Mouse (Mus musculus): ENCODE data around the gene Pgf.
"Not testable (repeated sequence)": the region's sequence is repeated elsewhere in the genome, so short reads cannot be mapped to it uniquely, and the experiment has no call there.

Pgf gene

DNA sequence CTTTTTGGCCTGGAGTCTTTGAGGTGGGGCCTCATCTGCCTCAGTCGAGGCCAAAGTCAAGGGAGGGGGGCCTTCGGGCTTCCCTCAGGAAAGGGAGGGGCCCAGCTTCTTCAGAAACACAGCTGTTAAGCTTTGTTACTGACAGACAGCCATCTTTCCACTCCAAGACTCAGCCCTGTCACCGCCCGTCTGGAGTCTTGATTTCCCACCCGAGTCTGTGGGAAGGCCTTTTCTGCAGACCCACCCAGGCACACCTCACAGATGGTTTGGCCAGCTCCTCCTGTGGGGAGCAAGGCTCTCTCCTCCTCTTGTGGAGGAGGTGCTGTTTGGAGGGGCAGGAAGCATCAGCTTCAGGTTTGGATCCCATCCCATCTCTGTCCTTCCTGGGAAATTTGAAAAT, 18.0 kb downstream of the Pgf start:
- in situ Hi-C loops (cut with MboI, MseI), result no loop called here

DNA sequence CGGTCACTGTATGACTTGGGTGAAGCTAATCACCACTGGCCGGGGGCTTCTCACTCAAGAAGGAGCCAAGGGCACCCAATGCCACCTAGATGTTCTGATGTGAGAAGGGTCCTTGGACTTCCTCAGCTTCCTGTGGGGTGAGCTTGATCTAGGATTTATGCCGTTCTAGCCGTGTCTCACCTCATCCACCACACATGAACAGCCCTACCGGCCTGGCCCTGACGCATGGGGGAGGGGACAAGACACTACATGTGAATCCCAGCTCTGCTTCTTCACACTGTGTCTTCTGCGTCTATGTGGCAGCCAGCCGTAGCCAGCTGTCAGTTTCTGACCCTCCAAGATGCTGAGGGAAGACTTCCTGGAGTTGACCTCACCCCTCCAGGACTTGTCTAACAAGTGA, 18.8 kb downstream of the Pgf start:
- in situ Hi-C loops (cut with MboI, MseI), result no loop called here

DNA sequence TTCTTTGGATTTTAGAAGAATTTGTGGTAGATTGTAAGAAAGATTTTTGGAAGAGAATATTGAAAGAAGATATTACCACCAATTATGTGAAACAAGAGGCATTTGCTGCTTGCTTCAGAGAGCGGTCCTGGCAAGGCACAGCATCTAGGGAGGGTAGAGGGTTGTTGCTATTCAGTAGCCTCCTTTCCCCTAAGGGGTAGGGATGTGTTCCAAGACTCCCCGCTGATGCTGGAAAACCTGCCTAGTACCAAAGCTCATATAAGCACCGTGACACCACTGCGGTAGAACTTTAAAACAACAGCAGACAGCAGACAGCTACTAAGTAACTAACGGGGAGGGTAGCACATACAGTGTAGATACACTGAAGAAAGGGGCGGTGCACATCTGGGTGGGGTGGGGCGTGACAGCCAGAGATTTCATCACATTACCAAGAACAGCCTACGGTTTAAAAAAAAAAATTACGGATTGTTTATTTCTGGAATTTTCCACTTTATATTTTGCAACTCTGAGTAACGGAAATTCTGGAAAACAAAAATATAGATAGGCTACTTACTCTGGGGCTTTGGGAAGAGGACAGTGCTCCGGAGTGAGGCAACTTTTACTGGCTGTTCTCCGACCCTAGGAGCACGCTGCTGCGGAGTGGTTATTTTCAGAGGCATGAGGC, 19.7 kb downstream of the Pgf start:
- in situ Hi-C loops (cut with MboI, MseI), result no loop called here

DNA sequence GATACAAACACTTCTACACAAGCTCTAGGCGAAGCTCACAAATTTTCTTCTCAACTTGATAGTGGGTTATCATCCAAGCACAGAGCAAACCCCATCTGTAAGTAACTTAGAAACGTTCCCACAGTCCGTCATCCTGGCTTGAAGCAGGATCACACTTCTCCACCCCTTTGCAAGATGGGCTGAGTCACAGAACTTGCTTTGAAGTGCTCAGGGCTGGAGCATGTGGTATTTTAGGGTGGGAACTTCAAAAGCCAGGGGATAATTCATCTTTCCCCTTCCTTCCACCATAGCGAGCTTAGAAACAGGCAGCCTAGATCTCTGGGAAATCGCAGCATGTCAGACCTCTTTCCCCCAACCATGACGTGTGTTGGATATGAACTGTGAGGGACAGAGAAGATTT, 21.3 kb downstream of the Pgf start:
- in situ Hi-C loops (cut with MboI, MseI), result no loop called here

DNA sequence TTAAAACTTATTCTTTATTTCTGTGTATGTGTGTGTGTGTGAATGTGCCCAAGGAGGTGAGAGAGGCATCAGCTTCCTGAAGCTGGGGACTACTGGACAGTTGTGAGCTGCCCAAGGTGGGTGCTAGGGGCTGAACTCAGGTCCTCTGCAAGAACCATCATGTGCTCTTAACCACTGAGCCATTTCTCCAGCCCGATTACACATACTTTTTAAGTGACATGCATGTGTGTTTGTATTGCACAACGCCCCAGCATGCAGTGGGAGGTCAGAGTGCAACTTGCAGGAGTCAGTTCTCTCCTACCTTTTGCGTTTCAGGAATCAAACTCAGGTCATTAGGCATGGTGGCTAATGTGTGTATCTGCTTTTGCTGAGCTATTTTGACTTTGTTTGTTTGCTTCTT, 24.6 kb downstream of the Pgf start:
- in situ Hi-C loops (cut with MboI, MseI), result no loop called here

DNA sequence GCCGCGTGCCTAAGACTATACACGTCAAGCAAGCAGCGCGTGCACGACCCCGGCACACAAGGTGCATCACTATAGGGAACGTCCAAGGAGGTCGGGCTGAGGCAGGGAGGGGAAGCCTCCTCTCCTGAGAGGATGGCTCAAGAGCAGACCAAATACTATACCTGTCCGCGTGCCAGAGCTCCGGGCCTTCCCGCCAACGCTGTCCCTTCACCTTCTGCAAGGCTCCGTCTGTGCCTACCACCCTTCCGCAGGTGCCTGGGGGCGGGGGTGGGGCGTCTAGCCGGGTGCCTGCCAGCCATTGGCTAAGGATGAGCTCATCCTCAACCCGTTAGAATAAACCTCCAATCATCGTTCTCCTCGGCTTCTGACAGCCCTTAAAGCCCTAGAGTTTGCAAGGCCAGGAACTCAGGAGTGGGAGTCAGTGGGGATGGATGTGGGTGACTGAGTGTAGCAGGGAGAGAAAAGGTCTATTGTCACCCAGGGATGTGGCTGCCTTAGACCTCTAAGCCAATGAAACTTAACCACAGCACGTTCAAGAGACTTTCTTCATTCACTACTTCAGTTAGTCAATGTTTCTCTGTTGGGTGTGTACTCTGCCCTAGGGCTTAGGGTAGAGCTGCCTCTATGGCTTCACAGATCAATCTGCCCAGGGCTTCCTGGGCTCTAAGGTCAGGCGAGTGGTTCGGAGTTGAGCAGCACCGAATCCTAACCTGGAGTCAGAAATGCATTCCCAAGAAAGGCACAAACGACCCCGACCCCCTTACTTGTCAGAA, 26.4 kb downstream of the Pgf start, which contains the start of gene Rps6kl1:
Gene Rps6kl1, minus strand, starts transcription at position 263 of the 773 bp plus-strand sequence.
- in situ Hi-C loops (cut with MboI, MseI), result no loop called here

DNA sequence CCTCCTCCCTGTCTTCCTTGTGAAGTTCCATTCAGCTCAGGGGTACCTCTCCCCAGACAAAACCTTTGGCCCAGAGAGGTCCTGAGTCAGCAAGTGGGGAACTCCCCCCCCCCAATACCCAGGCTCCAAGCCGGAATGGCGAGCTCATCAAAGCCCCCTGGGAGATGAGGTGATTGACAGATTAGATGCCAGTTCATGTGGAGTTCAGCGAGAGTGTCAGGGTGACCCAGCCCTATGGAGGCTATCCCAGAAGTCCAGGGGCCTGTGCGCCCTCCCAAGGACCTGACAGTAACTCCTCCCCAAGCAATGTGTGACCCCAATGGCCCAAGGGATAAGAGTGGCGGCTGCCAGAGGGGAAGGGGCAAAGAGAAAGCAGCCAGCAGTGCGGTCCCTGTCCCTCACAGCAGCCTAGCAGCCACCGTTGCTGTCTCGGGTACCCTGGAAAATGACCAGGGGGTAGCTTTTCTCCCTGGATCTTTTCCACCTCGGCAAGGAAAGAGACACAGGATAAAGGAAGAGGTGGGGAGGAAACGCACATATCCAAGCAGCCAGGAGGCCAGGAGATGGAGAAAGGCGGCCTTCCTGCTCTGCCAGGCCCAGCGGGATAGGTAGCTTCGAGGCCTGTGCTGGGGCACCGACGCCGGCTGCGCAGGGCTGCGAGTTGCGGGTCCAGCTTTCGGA, 27.1 kb downstream of the Pgf start:
- in situ Hi-C loops (cut with MboI, MseI), result no loop called here

DNA sequence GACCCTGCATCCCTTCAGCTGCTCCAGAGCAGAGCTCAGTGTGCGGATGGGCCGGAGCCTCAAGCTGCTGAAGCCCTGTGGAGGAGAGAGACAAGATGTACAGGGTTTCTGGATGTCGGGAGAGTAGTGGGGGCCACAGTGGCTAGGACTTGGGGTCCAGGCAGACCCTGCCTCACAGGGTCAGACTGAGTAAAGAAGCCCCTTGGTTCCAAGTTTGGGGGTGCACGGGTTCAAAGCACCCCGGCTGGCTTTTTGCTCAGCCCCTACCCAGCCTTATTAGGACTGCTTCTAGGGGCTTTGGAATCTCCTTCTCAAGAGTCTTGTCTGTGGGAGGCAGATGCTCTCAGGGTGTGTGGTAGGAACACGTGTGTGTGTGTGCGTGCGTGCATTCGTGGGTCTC, 30.7 kb downstream of the Pgf start:
- in situ Hi-C loops (cut with MboI, MseI), result no loop called here

DNA sequence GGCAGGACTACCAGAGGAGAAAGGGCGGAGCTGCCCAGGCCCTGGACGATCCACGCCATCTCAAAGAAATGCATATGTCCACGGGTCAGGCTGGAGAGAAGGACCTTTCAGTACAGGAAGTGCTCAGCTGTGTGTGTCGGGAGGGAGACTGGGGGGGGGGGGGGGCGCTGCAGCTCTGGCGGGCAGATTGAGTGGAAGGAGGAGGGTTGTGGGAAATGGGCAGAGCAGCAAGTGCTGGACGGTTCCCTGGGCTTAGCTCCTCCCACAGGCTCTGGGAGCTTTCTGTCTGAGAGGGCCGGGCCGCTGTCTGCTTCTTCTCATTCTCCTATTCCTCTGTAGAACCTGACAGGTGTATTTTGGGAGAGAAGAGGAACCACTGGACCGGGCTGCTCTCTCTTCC, 31.2 kb downstream of the Pgf start:
- in situ Hi-C loops (cut with MboI, MseI), result no loop called here

DNA sequence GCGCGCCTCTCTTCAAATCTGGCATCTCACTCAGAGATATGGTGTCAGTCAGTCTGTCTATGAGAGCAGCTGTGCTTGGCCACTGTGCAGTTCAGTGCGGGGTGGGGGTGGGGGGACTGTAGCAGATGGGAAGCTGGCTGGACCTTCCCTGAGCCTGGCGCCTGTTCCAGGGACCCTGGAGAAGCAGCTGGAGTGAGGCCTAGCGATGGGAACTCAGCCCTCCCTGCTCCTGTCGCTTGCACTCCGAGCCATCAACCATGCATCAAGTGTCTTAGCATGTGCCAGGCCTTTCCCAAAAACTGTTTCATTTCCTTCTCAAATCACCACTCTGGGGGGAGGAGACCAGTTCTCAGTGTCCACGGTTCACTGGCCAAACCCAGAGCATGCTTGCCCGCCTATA, 32.0 kb downstream of the Pgf start:
- in situ Hi-C loops (cut with MboI, MseI), result no loop called here

DNA sequence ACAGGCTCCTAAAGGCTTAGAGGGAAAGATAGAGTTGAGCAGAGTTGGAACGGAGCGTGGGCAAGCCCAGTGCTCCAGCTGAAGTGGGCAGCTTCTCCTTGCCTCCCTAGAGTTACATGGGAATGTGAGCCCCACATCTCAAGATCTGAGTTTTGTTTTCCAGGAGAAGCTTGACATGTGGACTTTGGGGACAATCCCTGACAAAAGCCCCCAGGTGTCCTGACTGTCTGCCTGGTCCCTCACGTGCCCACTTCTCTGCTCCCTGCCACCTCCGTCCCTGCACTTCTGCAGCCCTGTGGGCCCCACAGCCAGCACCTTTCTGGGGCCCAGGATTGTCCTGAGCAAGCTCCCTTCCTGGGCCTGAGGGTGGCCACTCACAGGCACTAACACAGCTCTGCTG, 32.8 kb downstream of the Pgf start:
- in situ Hi-C loops (cut with MboI, MseI), result no loop called here

DNA sequence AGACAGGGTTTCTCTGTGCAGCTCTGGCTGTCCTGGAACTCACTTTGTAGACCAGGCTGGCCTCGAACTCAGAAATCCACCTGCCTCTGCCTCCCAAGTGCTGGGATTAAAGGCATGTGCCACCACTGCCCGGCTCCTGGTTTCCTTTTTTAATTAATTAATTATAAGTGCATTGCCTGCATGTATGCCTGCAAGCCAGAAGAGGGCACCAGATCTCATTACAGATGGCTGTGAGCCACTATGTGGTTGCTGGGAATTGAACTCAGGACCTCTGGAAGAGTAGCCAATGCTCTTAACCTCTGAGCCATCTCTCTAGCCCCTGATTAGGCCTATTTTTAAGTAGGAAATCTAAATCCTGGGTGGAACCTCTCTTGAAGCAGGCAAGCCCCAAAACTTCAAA, 33.3 kb downstream of the Pgf start:
- in situ Hi-C loops (cut with MboI, MseI), result not testable (repeated sequence)

DNA sequence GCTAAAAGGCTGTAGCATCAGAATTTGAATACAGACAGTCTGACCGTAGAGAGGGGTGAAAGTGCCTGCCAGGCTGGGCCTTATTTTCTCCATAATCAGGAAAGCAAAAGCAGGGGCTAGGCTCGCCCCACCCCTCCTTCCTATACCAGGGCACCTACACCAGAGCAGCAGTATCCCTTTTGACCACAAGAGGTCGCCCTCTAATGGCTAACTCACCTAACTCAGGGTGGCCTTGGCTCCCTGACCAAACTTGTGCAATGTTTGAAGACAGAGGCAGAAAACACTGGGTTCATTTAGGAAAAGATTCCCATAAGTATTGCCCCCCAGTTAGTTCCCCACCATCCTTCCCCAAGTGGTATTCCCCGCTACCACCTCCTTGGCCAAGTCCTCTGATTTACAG, 34.8 kb downstream of the Pgf start:
- in situ Hi-C loops (cut with MboI, MseI), result no loop called here

DNA sequence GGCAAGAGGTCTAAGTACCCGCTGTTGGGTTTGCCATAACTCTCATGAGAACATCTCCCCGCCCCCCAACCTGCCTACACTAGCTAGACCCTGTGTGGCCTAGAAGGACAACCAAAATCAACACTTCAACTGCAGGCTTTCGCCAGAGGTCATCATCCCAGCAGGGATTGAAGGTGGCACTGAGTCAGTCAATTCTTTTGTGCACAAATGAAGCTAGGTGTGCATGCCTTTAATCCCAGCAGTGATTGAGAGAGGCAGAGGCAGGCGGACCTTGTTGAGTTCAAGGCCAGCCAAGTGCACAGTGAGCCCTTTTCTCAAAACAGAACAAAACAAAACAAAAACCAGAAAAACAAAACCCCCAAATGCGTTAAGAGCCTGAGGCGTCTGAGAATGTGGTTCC, 36.5 kb downstream of the Pgf start:
- in situ Hi-C loops (cut with MboI, MseI), result no loop called here

DNA sequence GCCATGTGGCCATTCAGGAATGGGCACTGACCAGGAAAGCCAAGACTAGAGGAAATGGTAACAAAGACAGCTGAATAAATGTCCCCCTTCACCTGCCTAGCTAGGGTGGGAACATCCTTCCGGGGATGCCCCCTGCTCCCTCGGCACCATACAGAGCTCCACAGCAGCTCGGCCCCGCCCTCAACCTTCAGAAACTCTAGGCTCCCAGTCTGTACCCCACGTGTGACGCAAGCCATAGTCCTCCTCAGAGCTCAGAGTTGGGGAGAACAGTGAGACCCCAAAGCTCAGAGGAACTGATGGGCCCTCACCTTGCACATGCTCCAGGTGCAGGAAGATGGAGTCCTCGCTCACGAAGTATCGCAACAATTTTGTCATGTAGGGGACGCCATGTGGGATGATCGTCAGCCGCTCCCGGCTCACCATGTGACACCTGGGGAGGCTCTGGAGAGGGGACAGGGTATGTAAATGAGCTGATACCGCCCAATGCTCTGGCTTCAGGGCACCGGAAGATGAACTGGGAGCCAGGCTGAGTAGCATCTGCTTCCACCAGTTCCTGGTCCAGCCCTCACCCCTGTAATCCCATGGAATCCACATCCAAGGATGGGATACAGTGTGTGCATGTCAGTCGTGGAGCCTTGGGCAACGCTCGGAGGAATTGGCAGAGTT, 37.4 kb downstream of the Pgf start:
- in situ Hi-C loops (cut with MboI, MseI), result no loop called here

DNA sequence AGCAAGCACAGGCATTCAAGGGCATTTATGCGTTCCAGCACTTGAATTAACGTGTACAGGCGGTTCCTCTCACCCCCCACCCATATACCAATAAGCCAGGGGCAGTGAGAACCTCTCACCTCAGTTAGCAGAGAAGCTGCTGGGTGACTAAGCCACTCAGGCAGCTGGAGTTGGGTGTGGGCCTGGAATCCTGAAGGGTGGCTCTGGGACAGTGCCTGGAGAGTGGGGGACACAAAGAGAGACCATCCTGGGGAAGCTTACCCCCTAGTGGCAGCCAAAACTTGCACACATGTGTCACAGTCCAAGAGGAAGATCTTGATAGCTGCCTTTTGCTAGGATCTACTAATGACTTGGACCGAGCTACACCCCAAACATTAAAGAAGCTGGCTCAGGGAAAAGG, 41.0 kb downstream of the Pgf start:
- in situ Hi-C loops (cut with MboI, MseI), result no loop called here

DNA sequence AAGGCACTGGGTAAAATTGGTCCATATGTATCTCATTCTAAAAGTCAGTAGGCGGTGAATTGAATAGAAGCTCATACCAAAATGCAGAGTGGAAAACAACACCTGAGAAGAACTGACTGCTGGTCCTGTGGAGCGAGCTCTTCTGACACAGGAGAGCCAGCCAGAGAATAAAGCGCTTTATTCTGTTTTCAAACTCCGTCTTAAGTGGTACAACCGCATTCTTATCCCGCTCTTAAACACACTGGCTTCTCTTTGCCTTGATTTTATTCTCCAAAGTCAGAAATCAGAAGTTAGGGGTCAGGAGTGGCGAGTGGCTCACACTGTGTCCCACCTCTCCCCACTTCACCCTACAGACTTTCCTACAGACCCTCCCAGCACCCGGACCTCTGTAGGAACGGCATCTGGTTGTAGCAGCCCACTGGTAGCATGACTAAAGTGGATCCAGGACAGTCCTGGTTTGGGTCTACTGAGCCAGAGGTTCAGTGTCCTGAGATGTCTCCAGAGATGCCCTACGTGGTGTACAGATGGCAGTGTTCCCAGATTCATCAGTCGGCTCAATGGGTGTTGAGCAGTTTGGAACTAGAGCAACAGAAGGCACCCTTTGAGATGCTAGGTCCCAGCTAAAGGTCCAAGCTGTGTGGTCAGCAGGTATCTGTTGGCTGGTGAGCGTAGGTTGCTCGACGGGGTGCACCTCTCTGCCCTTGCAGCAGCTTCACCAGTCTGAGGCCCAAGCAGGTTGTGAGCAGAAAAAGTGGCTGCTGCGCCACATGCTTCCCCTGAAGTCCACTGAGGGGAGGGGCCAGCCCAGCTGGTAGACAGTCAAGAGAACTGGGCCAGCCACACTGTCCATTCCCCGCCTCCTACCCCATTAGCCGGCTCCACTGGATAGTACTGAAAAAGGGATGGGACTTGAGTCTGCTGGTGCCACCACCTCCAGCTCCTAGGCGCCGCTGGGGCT, 41.8 kb downstream of the Pgf start:
- in situ Hi-C loops (cut with MboI, MseI), result no loop called here

DNA sequence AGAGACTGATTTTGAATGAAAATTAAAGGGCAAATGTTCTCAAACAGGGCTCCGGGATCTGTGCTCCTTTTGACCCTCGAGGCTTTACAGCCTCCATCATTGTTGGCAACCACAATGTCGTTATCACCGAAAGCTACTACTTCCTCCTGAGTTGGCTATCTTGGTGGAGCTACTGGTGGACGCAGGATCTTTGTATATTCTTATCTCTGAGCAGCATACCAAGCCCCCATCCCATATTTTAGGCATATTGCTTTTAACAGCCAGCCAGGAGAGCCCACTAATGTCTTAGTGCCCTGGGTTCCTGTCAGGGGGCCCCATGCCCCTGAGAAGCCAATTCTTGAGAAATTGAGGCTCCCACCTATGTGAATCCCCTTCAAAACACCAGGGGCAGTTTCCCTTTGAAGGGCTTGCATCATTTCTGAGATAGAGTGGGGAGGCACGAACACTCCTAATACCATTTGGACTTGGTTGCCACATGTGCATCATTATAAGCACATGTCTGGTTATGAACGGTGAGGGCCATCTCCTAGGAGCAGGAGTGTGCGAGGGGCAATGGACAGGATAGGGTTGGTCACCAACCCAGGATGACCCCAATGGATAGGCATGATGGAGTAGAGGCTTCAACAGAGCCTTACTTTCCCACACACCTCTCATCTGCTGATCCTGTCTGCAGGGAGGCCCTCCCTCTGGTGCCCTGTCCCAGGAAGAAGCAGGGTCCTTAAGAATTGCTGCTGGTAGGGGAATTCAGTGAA, 43.4 kb downstream of the Pgf start:
- in situ Hi-C loops (cut with MboI, MseI), result no loop called here

DNA sequence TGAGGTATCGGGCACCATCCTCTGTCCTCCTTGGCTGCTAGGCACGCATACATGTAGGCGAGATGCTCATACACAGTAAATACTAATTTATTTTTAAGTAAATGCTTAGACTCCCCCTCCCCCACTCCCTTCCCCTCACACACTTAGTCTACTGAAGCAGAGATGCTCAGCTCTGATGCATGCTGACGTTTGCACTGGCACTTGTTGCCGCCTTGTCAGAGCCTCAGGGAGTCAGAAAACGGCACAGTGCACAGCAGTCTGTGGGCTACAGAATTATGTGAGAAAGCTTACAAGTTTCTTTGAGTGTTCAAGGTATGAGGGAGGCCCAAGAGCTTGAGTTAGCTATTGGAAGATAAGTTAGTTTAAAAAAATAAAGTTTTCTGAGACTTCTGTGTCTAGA, 46.2 kb downstream of the Pgf start:
- in situ Hi-C loops (cut with MboI, MseI), result no loop called here

DNA sequence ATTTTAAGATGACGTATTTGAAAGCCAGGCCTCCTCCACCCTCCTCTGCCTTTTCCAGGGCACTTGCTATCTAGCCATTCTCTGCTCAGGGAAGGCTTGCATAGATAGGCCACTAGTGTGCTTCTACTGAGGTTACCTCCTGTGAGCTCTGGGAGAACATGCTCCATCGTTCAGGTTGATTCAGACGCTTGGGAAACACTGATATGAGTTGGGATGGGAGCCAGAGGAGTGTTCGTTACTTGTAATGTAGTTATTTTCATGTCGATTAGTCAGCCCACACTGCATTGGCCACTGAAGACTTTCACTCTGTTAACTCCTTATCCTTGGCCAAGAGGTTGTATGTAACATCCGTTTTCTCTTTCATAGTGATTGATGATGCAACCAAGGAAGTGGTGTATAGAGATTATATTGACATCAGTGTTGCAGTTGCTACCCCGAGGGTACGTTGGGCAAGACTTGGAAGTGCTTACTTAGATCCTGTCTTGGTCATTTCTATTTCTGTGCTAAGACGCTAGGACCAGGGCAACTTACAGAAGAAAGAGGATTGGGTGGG, 48.1 kb downstream of the Pgf start:
- in situ Hi-C loops (cut with MboI, MseI), result no loop called here

All from T-helper 17 cell (primary cell).